Mouse (Mus musculus): Measurements from ENCODE around the gene Mt3. TPM values are rescaled to one million over a fixed set of nuclear protein-coding genes. Genes with fewer than 3 reads are reported as not detected.
"Not testable (repeated sequence)": the region's sequence is repeated elsewhere in the genome, so short reads cannot be mapped to it uniquely, and the experiment has no call there.

Mt3 gene
- polyA plus RNA-seq, 1 experiment from 2014 or later, result 22.7 TPM

- H3K27me3 ChIP-seq (ENCODE audit: control insufficient read depth, insufficient read depth, low read length); H3K4me2 ChIP-seq; H3K36me3 ChIP-seq (ENCODE audit: control insufficient read depth, insufficient read depth, low read length); H3K9ac ChIP-seq (ENCODE audit: low read depth, low read length); H3K27ac ChIP-seq (ENCODE audit: low read depth, low read length); H3K4me3 ChIP-seq (ENCODE audit: low read depth, low read length); H3K9me3 ChIP-seq (replicated peaks; ENCODE audit: control insufficient read depth, low read length); ATAC-seq (replicated peaks; ENCODE audit: insufficient number of reproducible peaks, low FRiP score, low TSS enrichment); H3K4me1 ChIP-seq (ENCODE audit: control insufficient read depth, insufficient read depth, low read length): not testable (repeated sequence)
- WGBS (ENCODE audit: insufficient replicate concordance), result 67% methylated on average over 8 of the region's 8 CpGs
Measured at GRCm38 (mm10) chr8:94165772-94166171, 13.4 kb downstream of the Mt3 start.

GRCm38 (mm10) chr8:94167244-94167643, 14.8 kb downstream of the Mt3 start:
- peak overlapping the region; percentile 52 for H3K4me2 ChIP-seq
- no peak for ATAC-seq (replicated peaks; ENCODE audit: insufficient number of reproducible peaks, low FRiP score, low TSS enrichment)

DNA sequence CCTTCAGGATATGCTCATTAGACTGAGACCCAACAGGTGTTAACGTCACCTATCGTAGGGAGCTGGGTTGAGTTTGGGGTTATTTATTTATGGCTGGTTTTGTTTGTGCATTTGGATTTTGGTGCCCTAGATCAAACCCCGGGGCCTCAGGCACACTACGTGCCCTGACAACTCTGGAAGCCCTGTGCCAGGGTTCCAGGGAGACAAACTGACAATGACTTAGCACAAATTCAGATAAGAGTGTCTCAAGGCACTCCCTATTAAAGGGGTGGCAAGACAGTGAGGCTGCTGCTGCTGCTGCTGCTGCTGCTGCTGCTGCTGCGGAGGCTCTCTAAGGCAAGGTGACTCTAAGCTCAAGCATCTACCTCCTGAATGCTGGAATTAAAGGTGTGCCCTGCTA, 17.1 kb downstream of the Mt3 start:
- Histone ChIP-seq H3K27ac (ENCODE audit: low read depth, low read length) (no peak overlapping the region), H3K27me3 (ENCODE audit: control insufficient read depth, insufficient read depth, low read length) (peaks cover 45% of the 10 kb centered on the region), H3K4me1 (ENCODE audit: control insufficient read depth, insufficient read depth, low read length) (peaks cover 11% of the 10 kb centered on the region), H3K36me3 (ENCODE audit: control insufficient read depth, insufficient read depth, low read length) (no peaks in the 10 kb centered on the region), H3K9me3 (replicated peaks; ENCODE audit: control insufficient read depth, low read length) (no peaks in the 10 kb centered on the region), H3K4me3 (ENCODE audit: low read depth, low read length) (no peak overlapping the region), H3K9ac (ENCODE audit: low read depth, low read length) (no peak overlapping the region), H3K4me2 (no peak overlapping the region)
- 71% methylated on average over 5 of the region's 5 CpGs for WGBS (ENCODE audit: insufficient replicate concordance)
- ATAC-seq (replicated peaks; ENCODE audit: insufficient number of reproducible peaks, low FRiP score, low TSS enrichment), result no peak

More at GRCm38 (mm10) chr8:94167244-94167643, 14.8 kb downstream of the Mt3 start:
- Histone ChIP-seq H3K27me3 (ENCODE audit: control insufficient read depth, insufficient read depth, low read length) (peaks cover 24% of the 10 kb centered on the region), H3K4me3 (ENCODE audit: low read depth, low read length) (no peak overlapping the region), H3K36me3 (ENCODE audit: control insufficient read depth, insufficient read depth, low read length) (no peaks in the 10 kb centered on the region), H3K27ac (ENCODE audit: low read depth, low read length) (no peak overlapping the region), H3K4me1 (ENCODE audit: control insufficient read depth, insufficient read depth, low read length) (peaks cover 4% of the 10 kb centered on the region), H3K9ac (ENCODE audit: low read depth, low read length) (no peak overlapping the region), H3K9me3 (replicated peaks; ENCODE audit: control insufficient read depth, low read length) (no peaks in the 10 kb centered on the region)
- WGBS (ENCODE audit: insufficient replicate concordance), result 5% methylated on average over 6 of the region's 6 CpGs

GRCm38 (mm10) chr8:94171321-94171755, 18.9 kb downstream of the Mt3 start:
- Histone ChIP-seq H3K4me3 (ENCODE audit: low read depth, low read length) (peak overlapping the region; percentile 56), H3K9me3 (replicated peaks; ENCODE audit: control insufficient read depth, low read length) (no peaks in the 10 kb centered on the region), H3K4me2 (peak overlapping the region; percentile 96), H3K27ac (ENCODE audit: low read depth, low read length) (no peak overlapping the region), H3K9ac (ENCODE audit: low read depth, low read length) (peak overlapping the region; percentile 76; the same call in 1 of the 2 replicates), H3K4me1 (ENCODE audit: control insufficient read depth, insufficient read depth, low read length) (peaks cover 11% of the 10 kb centered on the region), H3K36me3 (ENCODE audit: control insufficient read depth, insufficient read depth, low read length) (no peaks in the 10 kb centered on the region), H3K27me3 (ENCODE audit: control insufficient read depth, insufficient read depth, low read length) (peaks cover 62% of the 10 kb centered on the region)
- WGBS (ENCODE audit: insufficient replicate concordance), result 48% methylated on average over 10 of the region's 10 CpGs
- no peak for ATAC-seq (replicated peaks; ENCODE audit: insufficient number of reproducible peaks, low FRiP score, low TSS enrichment)

DNA sequence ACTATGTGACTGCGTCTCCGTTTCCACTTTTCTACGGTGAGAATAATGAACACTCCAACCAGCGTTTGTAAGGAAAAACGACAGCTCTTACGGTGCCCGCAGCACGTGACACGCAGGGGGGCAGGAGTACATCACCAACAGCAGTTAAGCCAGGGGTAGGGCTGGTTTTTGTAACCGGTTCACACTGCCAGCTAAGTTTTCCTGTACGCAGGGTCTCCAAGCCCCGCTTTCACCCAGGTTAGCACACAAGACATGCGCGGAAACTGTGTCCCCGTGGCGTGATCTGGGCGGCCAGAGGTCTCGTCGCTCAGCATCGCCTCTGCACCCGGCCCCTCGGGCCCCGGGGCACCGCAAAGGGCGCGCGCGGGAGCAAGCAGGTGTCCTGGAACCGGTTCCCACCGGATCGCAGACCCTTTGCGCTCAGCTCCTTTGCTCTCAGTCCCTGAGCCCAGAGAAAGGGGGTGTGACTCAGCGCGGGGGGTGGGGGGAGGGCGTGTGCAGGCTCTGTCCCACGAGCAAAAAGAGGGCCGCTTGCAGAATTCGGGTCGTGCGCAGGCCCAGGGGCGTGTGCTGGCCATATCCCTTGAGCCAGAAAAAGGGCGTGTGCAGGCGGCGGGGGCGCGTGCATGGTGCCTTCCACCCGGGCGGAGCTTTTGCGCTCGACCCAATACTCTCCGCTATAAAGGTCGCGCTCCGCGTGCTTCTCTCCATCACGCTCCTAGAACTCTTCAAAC, 19.8 kb downstream of the Mt3 start, which contains the start of gene Mt2:
TSS of gene Mt2 (plus strand) at position 590 of the 734 bp plus-strand sequence.
- H3K36me3 ChIP-seq (ENCODE audit: control insufficient read depth, insufficient read depth, low read length), result no peaks in the 10 kb centered on the region
- WGBS (ENCODE audit: insufficient replicate concordance), result under 1% methylated on average over 55 of the region's 56 CpGs
- peak within 1 kb of the TSS; percentile 76 for H3K9ac ChIP-seq (ENCODE audit: low read depth, low read length)
- H3K27ac ChIP-seq (ENCODE audit: low read depth, low read length), result peak within 1 kb of the TSS; percentile 71
- no peaks in the 10 kb centered on the region for H3K9me3 ChIP-seq (replicated peaks; ENCODE audit: control insufficient read depth, low read length)
- ATAC-seq (replicated peaks; ENCODE audit: insufficient number of reproducible peaks, low FRiP score, low TSS enrichment), result peak; percentile 88
- peak within 1 kb of the TSS; percentile 96 for H3K4me2 ChIP-seq
- H3K4me1 ChIP-seq (ENCODE audit: control insufficient read depth, insufficient read depth, low read length), result peaks cover 11% of the 10 kb centered on the region
- peaks cover 70% of the 10 kb centered on the region for H3K27me3 ChIP-seq (ENCODE audit: control insufficient read depth, insufficient read depth, low read length)
- H3K4me3 ChIP-seq (ENCODE audit: low read depth, low read length), result peak within 1 kb of the TSS; percentile 56

- peak overlapping the region; percentile 76 for H3K9ac ChIP-seq (ENCODE audit: low read depth, low read length)
- peaks cover 70% of the 10 kb centered on the region for H3K27me3 ChIP-seq (ENCODE audit: control insufficient read depth, insufficient read depth, low read length)
- H3K4me2 ChIP-seq, result peak overlapping the region; percentile 96
- peaks cover 11% of the 10 kb centered on the region for H3K4me1 ChIP-seq (ENCODE audit: control insufficient read depth, insufficient read depth, low read length)
- H3K4me3 ChIP-seq (ENCODE audit: low read depth, low read length), result peak overlapping the region; percentile 56
- H3K27ac ChIP-seq (ENCODE audit: low read depth, low read length), result peak overlapping the region; percentile 66
- no peak; the same call in 1 of the 2 replicates for ATAC-seq (replicated peaks; ENCODE audit: insufficient number of reproducible peaks, low FRiP score, low TSS enrichment)
- 2% methylated on average over 39 of the region's 39 CpGs for WGBS (ENCODE audit: insufficient replicate concordance)
- H3K9me3 ChIP-seq (replicated peaks; ENCODE audit: control insufficient read depth, low read length), result no peaks in the 10 kb centered on the region
- H3K36me3 ChIP-seq (ENCODE audit: control insufficient read depth, insufficient read depth, low read length), result no peaks in the 10 kb centered on the region
Measured at GRCm38 (mm10) chr8:94172809-94173732, 20.7 kb downstream of the Mt3 start.

- 50% methylated on average over 11 of the region's 11 CpGs for WGBS (ENCODE audit: insufficient replicate concordance)
- no peak for ATAC-seq (replicated peaks; ENCODE audit: insufficient number of reproducible peaks, low FRiP score, low TSS enrichment)
- H3K9me3 ChIP-seq (replicated peaks; ENCODE audit: control insufficient read depth, low read length), result no peaks in the 10 kb centered on the region
- peaks cover 77% of the 10 kb centered on the region for H3K27me3 ChIP-seq (ENCODE audit: control insufficient read depth, insufficient read depth, low read length)
- no peaks in the 10 kb centered on the region for H3K36me3 ChIP-seq (ENCODE audit: control insufficient read depth, insufficient read depth, low read length)
- peaks cover 11% of the 10 kb centered on the region for H3K4me1 ChIP-seq (ENCODE audit: control insufficient read depth, insufficient read depth, low read length)
- H3K4me2 ChIP-seq, result peak overlapping the region; percentile 96
- H3K9ac ChIP-seq (ENCODE audit: low read depth, low read length), result no peak overlapping the region; the same call in 1 of the 2 replicates
- no peak overlapping the region for H3K27ac ChIP-seq (ENCODE audit: low read depth, low read length)
- H3K4me3 ChIP-seq (ENCODE audit: low read depth, low read length), result peak overlapping the region; percentile 56
Measured at GRCm38 (mm10) chr8:94173848-94174403, 21.5 kb downstream of the Mt3 start.

DNA sequence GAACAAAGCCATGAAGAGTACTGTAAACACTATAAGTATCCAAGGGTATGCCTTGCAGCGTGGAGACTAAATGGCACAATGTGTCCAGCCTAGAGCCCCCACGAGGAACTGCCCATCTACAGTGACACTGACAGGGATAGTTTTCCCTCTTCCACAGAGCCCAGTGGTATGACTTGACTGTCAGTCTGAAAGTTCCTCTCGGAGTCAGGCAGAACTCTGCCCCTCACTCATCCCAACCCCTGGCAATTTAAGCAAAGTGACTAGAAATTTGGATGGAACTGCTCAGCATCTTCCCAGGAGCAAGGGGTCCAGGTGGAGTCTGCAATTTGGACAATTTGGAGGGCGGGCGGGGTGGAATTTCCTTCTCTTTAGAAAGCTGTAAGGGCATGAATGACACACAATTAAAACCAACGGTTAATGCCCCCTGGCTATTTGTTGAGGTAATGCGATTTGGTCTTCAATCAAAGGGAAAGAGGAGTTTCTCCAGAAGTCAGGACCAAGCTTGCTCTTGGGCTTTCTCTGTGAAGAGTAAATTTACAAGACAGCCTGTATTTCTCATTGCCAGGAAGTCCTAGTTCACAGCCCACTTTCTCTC, 22.3 kb downstream of the Mt3 start:
- H3K4me2 ChIP-seq, result peak overlapping the region; percentile 96
- no peaks in the 10 kb centered on the region for H3K9me3 ChIP-seq (replicated peaks; ENCODE audit: control insufficient read depth, low read length)
- ATAC-seq (replicated peaks; ENCODE audit: insufficient number of reproducible peaks, low FRiP score, low TSS enrichment), result no peak
- H3K4me3 ChIP-seq (ENCODE audit: low read depth, low read length), result peak overlapping the region; percentile 56; the same call in 1 of the 2 replicates
- H3K27me3 ChIP-seq (ENCODE audit: control insufficient read depth, insufficient read depth, low read length), result peaks cover 79% of the 10 kb centered on the region
- H3K9ac ChIP-seq (ENCODE audit: low read depth, low read length), result no peak overlapping the region
- peaks cover 11% of the 10 kb centered on the region for H3K4me1 ChIP-seq (ENCODE audit: control insufficient read depth, insufficient read depth, low read length)
- H3K36me3 ChIP-seq (ENCODE audit: control insufficient read depth, insufficient read depth, low read length), result no peaks in the 10 kb centered on the region
- WGBS (ENCODE audit: insufficient replicate concordance), result 36% methylated on average over 7 of the region's 7 CpGs
- H3K27ac ChIP-seq (ENCODE audit: low read depth, low read length), result no peak overlapping the region
